Mouse (Mus musculus) heart, adult 2 months (tissue): ENCODE results near the gene Rasl10b.

Source experiments
- CTCF ChIP-seq: fragments of 200-600 bp; IDR thresholded peaks from 2 replicates; pipeline ENCODE4 v1.8.1; 2022; ENCODE audit warnings: antibody characterized with exemption, mild to moderate bottlenecking, moderate library complexity
- EP300 ChIP-seq: fragments of 200-500 bp; IDR thresholded peaks from 2 replicates; pipeline ENCODE4 v1.6.1; 2011; ENCODE audit warnings: low read depth, low read length, control low read depth; ENCODE audit not compliant: insufficient read depth

DNA sequence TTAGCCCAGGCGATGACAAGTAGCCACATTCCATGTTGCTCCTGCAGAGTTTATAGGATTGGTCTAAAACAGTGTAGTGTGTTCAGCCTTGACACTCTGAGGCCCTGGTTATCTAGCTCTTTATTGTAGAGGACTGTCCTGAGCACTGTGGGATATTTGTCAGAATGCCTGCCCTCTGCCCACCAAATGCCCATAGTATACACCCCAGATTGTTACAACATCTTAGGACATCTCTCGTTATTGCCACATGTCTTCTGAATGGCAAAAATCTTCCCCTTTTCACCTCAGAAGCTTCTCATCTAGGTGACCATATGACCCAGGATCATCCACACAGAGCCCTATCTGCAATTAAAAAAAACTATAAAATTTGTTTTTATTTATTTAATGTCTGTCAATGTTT, 23.6 kb downstream of the Rasl10b start:
- TF ChIP-seq CTCF (no peak), EP300 (no peak)
